Mouse (Mus musculus) forebrain, embryonic 12.5 days (tissue): ENCODE measurements around the gene Traf4. TPM values are rescaled to one million over a fixed set of nuclear protein-coding genes. Genes with fewer than 3 reads are reported as not detected.
"Not testable (repeated sequence)": the region's sequence is repeated elsewhere in the genome, so short reads cannot be mapped to it uniquely, and the experiment has no call there.

Experiments used
- ATAC-seq: fragments of 200-750 bp; cut with Nextera tagmentation; 2 replicates; pipeline ENCODE4 v1.8.0; 2017; ENCODE audit warnings: moderate TSS enrichment; ENCODE audit not compliant: low FRiP score
- H3K27ac ChIP-seq: fragments of 300-500 bp; sonication (generic); 2 replicates; pipeline ENCODE4 v1.5.1; 2016; ENCODE audit warnings: mild to moderate bottlenecking
- H3K27me3 ChIP-seq: fragments of 300-500 bp; sonication (generic); 2 replicates; pipeline ENCODE4 v1.6.1; 2016; ENCODE audit warnings: mild to moderate bottlenecking
- H3K36me3 ChIP-seq: fragments of 300-500 bp; sonication (generic); replicated peaks from 2 replicates; pipeline ENCODE4 v1.6.1; 2016; ENCODE audit warnings: mild to moderate bottlenecking
- H3K4me1 ChIP-seq: fragments of 300-500 bp; sonication (generic); 2 replicates; pipeline ENCODE4 v1.6.1; 2016
- H3K4me2 ChIP-seq: fragments of 300-500 bp; sonication (generic); 2 replicates; pipeline ENCODE4 v1.6.1; 2016; ENCODE audit warnings: mild to moderate bottlenecking, moderate library complexity
- H3K4me3 ChIP-seq: fragments of 300-500 bp; sonication (generic); replicated peaks from 2 replicates; pipeline ENCODE4 v1.5.1; 2016; ENCODE audit warnings: mild to moderate bottlenecking
- H3K9ac ChIP-seq: fragments of 300-500 bp; sonication (generic); 2 replicates; pipeline ENCODE4 v1.6.1; 2016; ENCODE audit warnings: mild to moderate bottlenecking
- H3K9me3 ChIP-seq: fragments of 300-500 bp; sonication (generic); 2 replicates; pipeline ENCODE4 v1.6.1; 2016
- WGBS: fragments of 180-500 bp; shearing (Covaris S2); methylation state at CpG from one replicate; pipeline ENCODE4 v1.1.7; 2016; 5-methylcytosine and 5-hydroxymethylcytosine counted together
- polyA plus RNA-seq: library from polyadenylated mRNA; unstranded; fragments of >200 nt; fragmentation: Nextera tagmentation; extraction: Ambion mirVana; gene quantifications from 2 replicates; pipeline ENCODE4 v1.2.1, GENCODE M21; 2016

Gene Traf4
- polyA plus RNA-seq, 1 experiment from 2014 or later: 121 TPM

- H3K9me3 ChIP-seq: no peaks in the 10 kb centered on the region
- H3K4me3 ChIP-seq: no peak overlapping the region
- WGBS: 87% methylated on average over 5 of the region's 5 CpGs
- no peak for ATAC-seq
- no peaks in the 10 kb centered on the region for H3K4me1 ChIP-seq
- H3K27ac ChIP-seq: no peak overlapping the region
- H3K27me3 ChIP-seq: no peaks in the 10 kb centered on the region
- no peak overlapping the region for H3K4me2 ChIP-seq
- H3K9ac ChIP-seq: no peak overlapping the region
- peaks cover 74% of the 10 kb centered on the region for H3K36me3 ChIP-seq
Observed at GRCm38 (mm10) chr11:78146168-78146567, 19.2 kb downstream of the Traf4 start.

GRCm38 (mm10) chr11:78143520-78143919, 21.9 kb downstream of the Traf4 start:
- no peaks in the 10 kb centered on the region for H3K4me1 ChIP-seq
- H3K4me2 ChIP-seq: no peak overlapping the region
- no peak overlapping the region for H3K27ac ChIP-seq
- WGBS: 83% methylated on average over 2 of the region's 2 CpGs
- no peak for ATAC-seq
- H3K9me3 ChIP-seq: no peaks in the 10 kb centered on the region
- no peak overlapping the region for H3K9ac ChIP-seq
- peaks cover 50% of the 10 kb centered on the region for H3K36me3 ChIP-seq
- no peaks in the 10 kb centered on the region for H3K27me3 ChIP-seq
- no peak overlapping the region for H3K4me3 ChIP-seq

GRCm38 (mm10) chr11:78140665-78141064, 24.7 kb downstream of the Traf4 start:
- Histone ChIP-seq H3K9ac (no peak overlapping the region), H3K4me3 (no peak overlapping the region), H3K27ac (no peak overlapping the region), H3K4me1 (no peaks in the 10 kb centered on the region), H3K9me3 (no peaks in the 10 kb centered on the region), H3K4me2 (no peak overlapping the region), H3K36me3 (peaks cover 28% of the 10 kb centered on the region), H3K27me3 (no peaks in the 10 kb centered on the region)
- ATAC-seq: no peak
- 91% methylated on average over 5 of the region's 5 CpGs for WGBS

- no peak for ATAC-seq
Observed at GRCm38 (mm10) chr11:78138023-78138422, 27.4 kb downstream of the Traf4 start.

GRCm38 (mm10) chr11:78137584-78137983, 27.8 kb downstream of the Traf4 start:
- Histone ChIP-seq H3K27me3 (no peaks in the 10 kb centered on the region), H3K4me1 (no peaks in the 10 kb centered on the region), H3K4me3 (no peak overlapping the region), H3K9me3 (no peaks in the 10 kb centered on the region), H3K9ac (no peak overlapping the region), H3K27ac (no peak overlapping the region), H3K4me2 (no peak overlapping the region), H3K36me3 (no peaks in the 10 kb centered on the region)
- 65% methylated on average over 4 of the region's 4 CpGs for WGBS
- no peak for ATAC-seq

More at GRCm38 (mm10) chr11:78138023-78138422, 27.4 kb downstream of the Traf4 start:
- H3K36me3 ChIP-seq: peaks cover 2% of the 10 kb centered on the region; the same call in 1 of the 2 replicates
- H3K4me3 ChIP-seq: no peak overlapping the region
- no peak overlapping the region for H3K27ac ChIP-seq
- 92% methylated on average over 3 of the region's 3 CpGs for WGBS
- no peaks in the 10 kb centered on the region for H3K4me1 ChIP-seq
- H3K27me3 ChIP-seq: no peaks in the 10 kb centered on the region
- H3K4me2 ChIP-seq: no peak overlapping the region
- H3K9ac ChIP-seq: no peak overlapping the region
- no peaks in the 10 kb centered on the region for H3K9me3 ChIP-seq

- Histone ChIP-seq H3K27me3 (no peaks in the 10 kb centered on the region), H3K36me3 (no peaks in the 10 kb centered on the region), H3K4me3 (no peak overlapping the region), H3K4me2 (no peak overlapping the region), H3K27ac (no peak overlapping the region), H3K9me3 (no peaks in the 10 kb centered on the region), H3K4me1 (no peaks in the 10 kb centered on the region), H3K9ac (no peak overlapping the region)
- no peak for ATAC-seq
- 93% methylated on average over 1 of the region's 1 CpGs for WGBS
Observed at GRCm38 (mm10) chr11:78136132-78136531, 29.3 kb downstream of the Traf4 start.

GRCm38 (mm10) chr11:78135314-78135713, 30.1 kb downstream of the Traf4 start:
- WGBS: 94% methylated on average over 7 of the region's 7 CpGs
- ATAC-seq: not testable (repeated sequence)

GRCm38 (mm10) chr11:78134344-78134743, 31.0 kb downstream of the Traf4 start:
- whole genome bisulfite sequencing: 86% methylated on average over 3 of the region's 3 CpGs
- no peaks in the 10 kb centered on the region for H3K36me3 ChIP-seq
- no peaks in the 10 kb centered on the region for H3K27me3 ChIP-seq
- H3K27ac ChIP-seq: no peak overlapping the region
- no peak overlapping the region for H3K9ac ChIP-seq
- no peak overlapping the region for H3K4me2 ChIP-seq
- no peaks in the 10 kb centered on the region for H3K9me3 ChIP-seq
- ATAC-seq: no peak
- H3K4me1 ChIP-seq: peaks cover 3% of the 10 kb centered on the region; the same call in 1 of the 2 replicates
- no peak overlapping the region for H3K4me3 ChIP-seq

More at GRCm38 (mm10) chr11:78135314-78135713, 30.1 kb downstream of the Traf4 start:
- H3K4me2 ChIP-seq, H3K9ac ChIP-seq, H3K4me1 ChIP-seq, H3K27me3 ChIP-seq, H3K4me3 ChIP-seq, H3K9me3 ChIP-seq, H3K36me3 ChIP-seq, H3K27ac ChIP-seq: not testable (repeated sequence)

GRCm38 (mm10) chr11:78133915-78134314, 31.5 kb downstream of the Traf4 start:
- Histone ChIP-seq H3K9me3 (no peaks in the 10 kb centered on the region), H3K4me3 (no peak overlapping the region), H3K27me3 (no peaks in the 10 kb centered on the region), H3K4me2 (no peak overlapping the region), H3K4me1 (peaks cover 7% of the 10 kb centered on the region; the same call in 1 of the 2 replicates), H3K27ac (no peak overlapping the region), H3K36me3 (no peaks in the 10 kb centered on the region), H3K9ac (no peak overlapping the region)
- 89% methylated on average over 6 of the region's 6 CpGs for WGBS
- ATAC-seq: no peak

GRCm38 (mm10) chr11:78129458-78129857, 35.9 kb downstream of the Traf4 start:
- no peak overlapping the region for H3K9ac ChIP-seq
- H3K4me3 ChIP-seq: no peak overlapping the region
- H3K27ac ChIP-seq: no peak overlapping the region
- no peaks in the 10 kb centered on the region for H3K9me3 ChIP-seq
- peaks cover 11% of the 10 kb centered on the region for H3K4me1 ChIP-seq
- ATAC-seq: no peak
- H3K36me3 ChIP-seq: no peaks in the 10 kb centered on the region
- WGBS: 58% methylated on average over 8 of the region's 8 CpGs
- H3K4me2 ChIP-seq: no peak overlapping the region
- H3K27me3 ChIP-seq: no peaks in the 10 kb centered on the region

GRCm38 (mm10) chr11:78126739-78127138, 38.6 kb downstream of the Traf4 start:
- H3K4me3 ChIP-seq: no peak overlapping the region
- H3K9me3 ChIP-seq: no peaks in the 10 kb centered on the region
- H3K4me1 ChIP-seq: peaks cover 11% of the 10 kb centered on the region
- 90% methylated on average over 4 of the region's 4 CpGs for WGBS
- no peaks in the 10 kb centered on the region for H3K36me3 ChIP-seq
- H3K27ac ChIP-seq: no peak overlapping the region
- no peak for ATAC-seq
- H3K27me3 ChIP-seq: no peaks in the 10 kb centered on the region
- H3K9ac ChIP-seq: no peak overlapping the region
- H3K4me2 ChIP-seq: no peak overlapping the region

- Histone ChIP-seq H3K4me3 (no peak overlapping the region), H3K4me2 (no peak overlapping the region), H3K36me3 (no peaks in the 10 kb centered on the region), H3K9ac (no peak overlapping the region), H3K27me3 (no peaks in the 10 kb centered on the region), H3K27ac (no peak overlapping the region), H3K4me1 (peaks cover 18% of the 10 kb centered on the region), H3K9me3 (no peaks in the 10 kb centered on the region)
- ATAC-seq: no peak
- WGBS: 80% methylated on average over 6 of the region's 6 CpGs
Observed at GRCm38 (mm10) chr11:78125691-78126090, 39.7 kb downstream of the Traf4 start.

GRCm38 (mm10) chr11:78123782-78124181, 41.6 kb downstream of the Traf4 start:
- Histone ChIP-seq H3K27me3 (no peaks in the 10 kb centered on the region), H3K9ac (no peak overlapping the region), H3K27ac (no peak overlapping the region), H3K4me2 (no peak overlapping the region), H3K4me3 (no peak overlapping the region), H3K9me3 (no peaks in the 10 kb centered on the region), H3K4me1 (peaks cover 21% of the 10 kb centered on the region), H3K36me3 (no peaks in the 10 kb centered on the region)
- ATAC-seq: no peak
